Mouse (Mus musculus) kidney, adult 2 months (tissue): ENCODE measurements around the gene Flt1. TPM values are rescaled to one million over a fixed set of nuclear protein-coding genes. Genes with fewer than 3 reads are reported as not detected.
"Not testable (repeated sequence)": the region's sequence is repeated elsewhere in the genome, so short reads cannot be mapped to it uniquely, and the experiment has no call there.

ENCODE experiments used
- DNase-seq: peaks from one replicate; pipeline ENCODE4 v3.0.0; 2021
- H3K27ac ChIP-seq: fragments of 200-500 bp; 2 replicates; pipeline ENCODE4 v1.5.1; 2012; ENCODE audit warnings: low read depth, low read length, control low read depth, inconsistent platforms; ENCODE audit not compliant: insufficient read depth
- H3K27me3 ChIP-seq: fragments of 200-500 bp; replicated peaks from 2 replicates; pipeline ENCODE4 v1.6.1; 2012; ENCODE audit warnings: mild to moderate bottlenecking, moderate library complexity, low read length, inconsistent platforms; ENCODE audit not compliant: control insufficient read depth, insufficient read depth
- H3K36me3 ChIP-seq: fragments of 200-500 bp; 2 replicates; pipeline ENCODE4 v1.6.1; 2012; ENCODE audit warnings: mild to moderate bottlenecking, moderate library complexity, low read length, inconsistent platforms; ENCODE audit not compliant: control insufficient read depth, insufficient read depth
- H3K4me1 ChIP-seq: fragments of 200-500 bp; 2 replicates; pipeline ENCODE4 v1.6.1; 2011; ENCODE audit warnings: low read length; ENCODE audit not compliant: control insufficient read depth, insufficient read depth
- H3K4me3 ChIP-seq: fragments of 200-500 bp; 2 replicates; pipeline ENCODE4 v1.5.1; 2011; ENCODE audit warnings: mild to moderate bottlenecking, low read depth, low read length, control low read depth; ENCODE audit not compliant: insufficient read depth
- CTCF ChIP-seq: fragments of 200-500 bp; conservative IDR thresholded peaks from 2 replicates; pipeline ENCODE4 v1.5.1; 2011; ENCODE audit warnings: low read depth, mild to moderate bottlenecking, control low read depth, low read length, moderate library complexity, mixed read lengths; ENCODE audit not compliant: insufficient read depth, insufficient read length
- POLR2A ChIP-seq: fragments of 200-500 bp; IDR thresholded peaks from one replicate; pipeline ENCODE4 v1.6.1; 2011; ENCODE audit warnings: low read depth, low read length, control low read depth
- WGBS: fragments of 180-500 bp; shearing (Covaris S2); methylation state at CpG from one replicate; pipeline ENCODE4 v1.1.7; 2018; 5-methylcytosine and 5-hydroxymethylcytosine counted together
- polyA plus RNA-seq: library from polyadenylated mRNA; depleted of rRNA; stranded (reverse); fragments of >200 nt; gene quantifications from 2 replicates; pipeline ENCODE4 v1.2.3, GENCODE M21; 2012

Gene Flt1
- polyA plus RNA-seq, 1 experiment: 17.5 TPM

GRCm38 (mm10) chr5:147566335-147566734, 159.5 kb downstream of the Flt1 start:
- WGBS: 83% methylated on average over 7 of the region's 7 CpGs
- TF ChIP-seq CTCF (no peak), POLR2A (no peak)
- no peaks in the 10 kb centered on the region for H3K27me3 ChIP-seq
- DNase-seq: no peak
- H3K36me3 ChIP-seq: no peaks in the 10 kb centered on the region
- H3K4me3 ChIP-seq: no peak overlapping the region
- H3K4me1 ChIP-seq: peaks cover 8% of the 10 kb centered on the region
- no peak overlapping the region for H3K27ac ChIP-seq

GRCm38 (mm10) chr5:147565444-147565843, 160.4 kb downstream of the Flt1 start:
- TF ChIP-seq CTCF: no peak
- no peak for TF ChIP-seq POLR2A
- no peak for DNase-seq
- 85% methylated on average over 7 of the region's 7 CpGs for WGBS
- H3K4me1 ChIP-seq: peaks cover 8% of the 10 kb centered on the region
- no peak overlapping the region for H3K4me3 ChIP-seq
- no peak overlapping the region for H3K27ac ChIP-seq
- no peaks in the 10 kb centered on the region for H3K36me3 ChIP-seq
- H3K27me3 ChIP-seq: no peaks in the 10 kb centered on the region

- H3K36me3 ChIP-seq: no peaks in the 10 kb centered on the region
- no peak overlapping the region for H3K27ac ChIP-seq
- WGBS: 30% methylated on average over 16 of the region's 16 CpGs
- H3K4me3 ChIP-seq: no peak overlapping the region
- no peaks in the 10 kb centered on the region for H3K27me3 ChIP-seq
- peaks cover 8% of the 10 kb centered on the region for H3K4me1 ChIP-seq
- TF ChIP-seq POLR2A (no peak), CTCF (no peak)
- DNase-seq: peak; percentile 29
Measured at GRCm38 (mm10) chr5:147564140-147564590, 161.6 kb downstream of the Flt1 start.

GRCm38 (mm10) chr5:147563511-147564139, 162.2 kb downstream of the Flt1 start:
- 32% methylated on average over 18 of the region's 18 CpGs for WGBS
- Histone ChIP-seq H3K4me3 (no peak overlapping the region), H3K36me3 (no peaks in the 10 kb centered on the region), H3K4me1 (peaks cover 8% of the 10 kb centered on the region), H3K27ac (no peak overlapping the region), H3K27me3 (no peaks in the 10 kb centered on the region)
- peak; percentile 80 for DNase-seq
- TF ChIP-seq CTCF: no peak
- no peak for TF ChIP-seq POLR2A

- not testable (repeated sequence) for H3K27me3 ChIP-seq, H3K27ac ChIP-seq, H3K36me3 ChIP-seq, H3K4me1 ChIP-seq, H3K4me3 ChIP-seq
- 50% methylated on average over 6 of the region's 6 CpGs for WGBS
- DNase-seq: peak; percentile 64
Measured at GRCm38 (mm10) chr5:147557641-147558040, 168.2 kb downstream of the Flt1 start.

GRCm38 (mm10) chr5:147551879-147552627, 173.8 kb downstream of the Flt1 start:
- H3K4me1 ChIP-seq: peaks cover 14% of the 10 kb centered on the region
- peak overlapping the region; percentile 79 for H3K27ac ChIP-seq
- H3K4me3 ChIP-seq: no peak overlapping the region
- 58% methylated on average over 13 of the region's 13 CpGs for WGBS
- no peak for TF ChIP-seq POLR2A
- no peak for TF ChIP-seq CTCF
- no peaks in the 10 kb centered on the region for H3K36me3 ChIP-seq
- peak; percentile 71 for DNase-seq
- H3K27me3 ChIP-seq: no peaks in the 10 kb centered on the region

- no peaks in the 10 kb centered on the region; the same call in 1 of the 2 replicates for H3K36me3 ChIP-seq
- H3K4me3 ChIP-seq: no peak overlapping the region
- peaks cover 14% of the 10 kb centered on the region for H3K4me1 ChIP-seq
- TF ChIP-seq POLR2A (no peak), CTCF (no peak)
- peak; percentile 64 for DNase-seq
- WGBS: 53% methylated on average over 12 of the region's 12 CpGs
- peak overlapping the region; percentile 96 for H3K27ac ChIP-seq
- H3K27me3 ChIP-seq: no peaks in the 10 kb centered on the region
Measured at GRCm38 (mm10) chr5:147549016-147549755, 176.6 kb downstream of the Flt1 start.
